Mouse (Mus musculus): ENCODE data around the gene Rnf13. TPM values are rescaled to one million over a fixed set of nuclear protein-coding genes. Genes with fewer than 3 reads are reported as not detected.
"Not testable (repeated sequence)": the region's sequence is repeated elsewhere in the genome, so short reads cannot be mapped to it uniquely, and the experiment has no call there.

Gene Rnf13
- polyA plus RNA-seq, 1 experiment from 2014 or later: 86.1 TPM

GRCm38 (mm10) chr3:57788472-57788871 is 52.6 kb downstream of the Rnf13 start:
- peaks cover 20% of the 10 kb centered on the region for H3K4me1 ChIP-seq
- 58% methylated on average over 4 of the region's 4 CpGs for WGBS
- no peaks in the 10 kb centered on the region for H3K36me3 ChIP-seq
- ATAC-seq (replicated peaks): 0 out of 2 replicates have a peak, but pooled peaks have one; percentile 52
- H3K9ac ChIP-seq (replicated peaks): no peak overlapping the region
- H3K27ac ChIP-seq (replicated peaks): peak overlapping the region; percentile 79
- H3K27me3 ChIP-seq: no peaks in the 10 kb centered on the region
- H3K4me3 ChIP-seq: no peak overlapping the region
- H3K9me3 ChIP-seq: no peaks in the 10 kb centered on the region
- H3K4me2 ChIP-seq (replicated peaks): no peak overlapping the region

GRCm38 (mm10) chr3:57789005-57789962 is 53.4 kb downstream of the Rnf13 start:
- peak; percentile 86 for ATAC-seq (replicated peaks)
- H3K4me3 ChIP-seq: no peak overlapping the region
- 44% methylated on average over 7 of the region's 7 CpGs for WGBS

GRCm38 (mm10) chr3:57791104-57791503 is 55.2 kb downstream of the Rnf13 start:
- no peaks in the 10 kb centered on the region for H3K36me3 ChIP-seq
- no peak for ATAC-seq (replicated peaks)
- WGBS: 58% methylated on average over 3 of the region's 3 CpGs
- no peaks in the 10 kb centered on the region for H3K27me3 ChIP-seq
- H3K9me3 ChIP-seq: no peaks in the 10 kb centered on the region
- no peak overlapping the region for H3K4me2 ChIP-seq (replicated peaks)
- no peak overlapping the region for H3K27ac ChIP-seq (replicated peaks)
- H3K4me3 ChIP-seq: no peak overlapping the region
- H3K4me1 ChIP-seq: peaks cover 25% of the 10 kb centered on the region
- no peak overlapping the region for H3K9ac ChIP-seq (replicated peaks)

More at GRCm38 (mm10) chr3:57789005-57789962, 53.4 kb downstream of the Rnf13 start:
- no peaks in the 10 kb centered on the region for H3K36me3 ChIP-seq
- no peaks in the 10 kb centered on the region for H3K9me3 ChIP-seq
- no peaks in the 10 kb centered on the region for H3K27me3 ChIP-seq
- no peak overlapping the region for H3K4me2 ChIP-seq (replicated peaks)
- no peak overlapping the region for H3K9ac ChIP-seq (replicated peaks)
- peak overlapping the region; percentile 79 for H3K27ac ChIP-seq (replicated peaks)
- peaks cover 20% of the 10 kb centered on the region for H3K4me1 ChIP-seq

GRCm38 (mm10) chr3:57795071-57795470 is 59.2 kb downstream of the Rnf13 start:
- H3K36me3 ChIP-seq; H3K9ac ChIP-seq (replicated peaks); H3K9me3 ChIP-seq; H3K27me3 ChIP-seq; H3K27ac ChIP-seq (replicated peaks); H3K4me2 ChIP-seq (replicated peaks); ATAC-seq (replicated peaks); H3K4me3 ChIP-seq: not testable (repeated sequence)
- H3K4me1 ChIP-seq: peaks cover 17% of the 10 kb centered on the region
- 27% methylated on average over 6 of the region's 6 CpGs for WGBS

GRCm38 (mm10) chr3:57815447-57815846 is 79.6 kb downstream of the Rnf13 start:
- H3K27me3 ChIP-seq: no peaks in the 10 kb centered on the region
- no peaks in the 10 kb centered on the region for H3K9me3 ChIP-seq
- ATAC-seq (replicated peaks): peak; percentile 78
- H3K36me3 ChIP-seq: no peaks in the 10 kb centered on the region
- H3K4me3 ChIP-seq: no peak overlapping the region
- H3K4me2 ChIP-seq (replicated peaks): no peak overlapping the region
- no peak overlapping the region for H3K9ac ChIP-seq (replicated peaks)
- H3K4me1 ChIP-seq: no peaks in the 10 kb centered on the region
- 86% methylated on average over 6 of the region's 6 CpGs for WGBS
- H3K27ac ChIP-seq (replicated peaks): no peak overlapping the region

- no peak overlapping the region for H3K4me3 ChIP-seq
- H3K4me1 ChIP-seq: no peaks in the 10 kb centered on the region
- 89% methylated on average over 3 of the region's 3 CpGs for WGBS
- H3K9me3 ChIP-seq: no peaks in the 10 kb centered on the region
- ATAC-seq (replicated peaks): no peak
- H3K4me2 ChIP-seq (replicated peaks): no peak overlapping the region
- no peak overlapping the region for H3K27ac ChIP-seq (replicated peaks)
- no peak overlapping the region for H3K9ac ChIP-seq (replicated peaks)
- H3K36me3 ChIP-seq: peaks cover 19% of the 10 kb centered on the region; the same call in 1 of the 2 replicates
- H3K27me3 ChIP-seq: no peaks in the 10 kb centered on the region
Observed at GRCm38 (mm10) chr3:57825866-57826265, 90.0 kb downstream of the Rnf13 start.

GRCm38 (mm10) chr3:57833585-57833984 is 97.7 kb downstream of the Rnf13 start:
- Histone ChIP-seq H3K9me3 (no peaks in the 10 kb centered on the region), H3K36me3 (peaks cover 26% of the 10 kb centered on the region), H3K27me3 (no peaks in the 10 kb centered on the region), H3K27ac (replicated peaks) (no peak overlapping the region), H3K4me3 (no peak overlapping the region), H3K4me2 (replicated peaks) (no peak overlapping the region), H3K4me1 (no peaks in the 10 kb centered on the region), H3K9ac (replicated peaks) (no peak overlapping the region)
- no peak for ATAC-seq (replicated peaks)
- WGBS: 86% methylated on average over 11 of the region's 11 CpGs

GRCm38 (mm10) chr3:57836911-57837310 is 101.0 kb downstream of the Rnf13 start:
- Histone ChIP-seq H3K4me1 (no peaks in the 10 kb centered on the region), H3K27me3 (no peaks in the 10 kb centered on the region), H3K4me3 (no peak overlapping the region), H3K36me3 (peaks cover 38% of the 10 kb centered on the region), H3K9me3 (no peaks in the 10 kb centered on the region), H3K27ac (replicated peaks) (no peak overlapping the region), H3K9ac (replicated peaks) (no peak overlapping the region), H3K4me2 (replicated peaks) (no peak overlapping the region)
- no peak for ATAC-seq (replicated peaks)
- whole genome bisulfite sequencing: 81% methylated on average over 4 of the region's 4 CpGs

GRCm38 (mm10) chr3:57843775-57844174 is 107.9 kb downstream of the Rnf13 start:
- Histone ChIP-seq H3K4me2 (replicated peaks) (no peak overlapping the region), H3K27me3 (no peaks in the 10 kb centered on the region), H3K27ac (replicated peaks) (no peak overlapping the region), H3K4me3 (no peak overlapping the region), H3K36me3 (peaks cover 42% of the 10 kb centered on the region), H3K9me3 (no peaks in the 10 kb centered on the region), H3K9ac (replicated peaks) (no peak overlapping the region), H3K4me1 (peaks cover 31% of the 10 kb centered on the region)
- no peak for ATAC-seq (replicated peaks)

GRCm38 (mm10) chr3:57845786-57846661 is 110.2 kb downstream of the Rnf13 start:
- Histone ChIP-seq H3K9me3 (no peaks in the 10 kb centered on the region), H3K36me3 (peaks cover 30% of the 10 kb centered on the region), H3K4me1 (peaks cover 31% of the 10 kb centered on the region), H3K27ac (replicated peaks) (peak overlapping the region; percentile 96), H3K4me3 (peak overlapping the region; percentile 59), H3K4me2 (replicated peaks) (peak overlapping the region; percentile 75), H3K9ac (replicated peaks) (peak overlapping the region; percentile 77), H3K27me3 (no peaks in the 10 kb centered on the region)
- WGBS: 4% methylated on average over 11 of the region's 11 CpGs
- ATAC-seq (replicated peaks): no peak

GRCm38 (mm10) chr3:57846662-57846911 is 110.7 kb downstream of the Rnf13 start:
- peak overlapping the region; percentile 77 for H3K9ac ChIP-seq (replicated peaks)
- H3K36me3 ChIP-seq: peaks cover 25% of the 10 kb centered on the region
- no peaks in the 10 kb centered on the region for H3K27me3 ChIP-seq
- no peaks in the 10 kb centered on the region for H3K9me3 ChIP-seq
- peak overlapping the region; percentile 59 for H3K4me3 ChIP-seq
- under 1% methylated on average over 9 of the region's 9 CpGs for WGBS
- 0 out of 2 replicates have a peak, but pooled peaks have one; percentile 1 for ATAC-seq (replicated peaks)
- peak overlapping the region; percentile 96 for H3K27ac ChIP-seq (replicated peaks)
- peak overlapping the region; percentile 75 for H3K4me2 ChIP-seq (replicated peaks)
- H3K4me1 ChIP-seq: peaks cover 31% of the 10 kb centered on the region

All from forebrain, embryonic 15.5 days (tissue).